Mouse (Mus musculus) testis, adult 2 months (tissue): ENCODE data around the gene Hbq1b.

ENCODE experiments used
- CTCF ChIP-seq: fragments of 200-500 bp; IDR thresholded peaks from 2 replicates; pipeline ENCODE4 v1.5.1; 2012; ENCODE audit warnings: low read depth, mild to moderate bottlenecking, inconsistent platforms, low read length, moderate library complexity; ENCODE audit not compliant: control insufficient read depth, insufficient read depth, insufficient replicate concordance
- POLR2A ChIP-seq: fragments of 200-500 bp; IDR thresholded peaks from 2 replicates; pipeline ENCODE4 v1.6.1; 2012; ENCODE audit warnings: low read depth, mild to moderate bottlenecking, inconsistent platforms, low read length, moderate library complexity; ENCODE audit not compliant: control insufficient read depth

GRCm38 (mm10) chr11:32307006-32307405, 20.2 kb downstream of the Hbq1b start:
- no peak for TF ChIP-seq CTCF
- TF ChIP-seq POLR2A = no peak
